Mouse (Mus musculus) neural tube, embryonic 11.5 days (tissue): ENCODE measurements around the gene Aoah. TPM values are rescaled to one million over a fixed set of nuclear protein-coding genes. Genes with fewer than 3 reads are reported as not detected.

Source experiments
- ATAC-seq: fragments of 200-750 bp; cut with Nextera tagmentation; 2 replicates; pipeline ENCODE4 v1.8.0; 2017; ENCODE audit warnings: moderate number of reproducible peaks, mild to moderate bottlenecking, moderate TSS enrichment, moderate library complexity; ENCODE audit not compliant: insufficient read depth, low FRiP score, low TSS enrichment
- DNase-seq: peaks from one replicate; pipeline ENCODE4 v3.0.0-alpha.2; 2015; ENCODE audit warnings: low spot score
- H3K27ac ChIP-seq: fragments of 300-500 bp; sonication (generic); 2 replicates; pipeline ENCODE4 v1.5.1; 2014; ENCODE audit warnings: low read depth, mild to moderate bottlenecking, low read length
- H3K27me3 ChIP-seq: fragments of 300-500 bp; sonication (generic); 2 replicates; pipeline ENCODE4 v1.6.1; 2014; ENCODE audit warnings: mild to moderate bottlenecking, low read length, mixed read lengths; ENCODE audit not compliant: control insufficient read depth, insufficient read depth
- H3K36me3 ChIP-seq: fragments of 300-500 bp; sonication (generic); 2 replicates; pipeline ENCODE4 v1.6.1; 2014; ENCODE audit warnings: mild to moderate bottlenecking, low read length, moderate library complexity, mixed read lengths; ENCODE audit not compliant: control insufficient read depth, insufficient read depth
- H3K4me1 ChIP-seq: fragments of 300-500 bp; sonication (generic); 2 replicates; pipeline ENCODE4 v1.6.1; 2014; ENCODE audit warnings: low read length, mixed read lengths; ENCODE audit not compliant: control insufficient read depth, insufficient read depth
- H3K4me2 ChIP-seq: fragments of 300-500 bp; sonication (generic); 2 replicates; pipeline ENCODE4 v1.6.1; 2014; ENCODE audit warnings: low read depth, mild to moderate bottlenecking, moderate library complexity
- H3K4me3 ChIP-seq: fragments of 300-500 bp; sonication (generic); 2 replicates; pipeline ENCODE4 v1.5.1; 2014; ENCODE audit warnings: low read depth, low read length
- H3K9ac ChIP-seq: fragments of 300-500 bp; sonication (generic); 2 replicates; pipeline ENCODE4 v1.6.1; 2014; ENCODE audit warnings: mild to moderate bottlenecking, low read length
- H3K9me3 ChIP-seq: fragments of 300-500 bp; sonication (generic); 2 replicates; pipeline ENCODE4 v1.6.1; 2016; ENCODE audit warnings: low read length; ENCODE audit not compliant: control insufficient read depth
- WGBS: fragments of 180-500 bp; shearing (Covaris S2); extraction: QIAGEN DNeasy Blood & Tissue Kit; methylation state at CpG from one replicate; pipeline ENCODE4 v1.1.7; 2014; 5-methylcytosine and 5-hydroxymethylcytosine counted together
- polyA plus RNA-seq: library from polyadenylated mRNA; unstranded; fragments of >200 nt; fragmentation: Nextera tagmentation; extraction: Ambion mirVana; gene quantifications from 2 replicates; pipeline ENCODE4 v1.2.1, GENCODE M21; 2014

Aoah gene
- polyA plus RNA-seq, 1 experiment from 2014 or later = 0.12 TPM

DNA sequence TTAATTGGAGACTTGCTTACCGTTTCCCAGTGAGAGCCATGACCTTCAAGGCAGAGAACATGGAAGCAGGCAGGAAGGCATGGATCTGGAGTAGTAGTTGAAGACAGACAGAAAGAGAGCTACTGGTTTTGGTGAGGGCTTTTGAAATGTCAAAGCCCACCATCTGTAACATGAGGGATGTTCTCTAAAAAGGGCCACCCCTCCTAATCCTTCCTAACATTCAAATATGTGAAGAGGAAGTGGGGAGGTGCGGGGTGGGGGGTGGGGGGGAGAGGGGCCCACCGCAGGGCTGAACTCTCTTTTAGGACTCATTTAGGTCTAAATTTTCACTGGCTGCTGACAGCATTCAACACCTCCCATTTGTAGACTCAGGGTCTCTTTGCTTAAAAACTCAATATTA is 5.9 kb downstream of the Aoah start:
- Histone ChIP-seq H3K4me2 (no peak overlapping the region), H3K9ac (no peak overlapping the region), H3K27me3 (no peaks in the 10 kb centered on the region), H3K9me3 (no peaks in the 10 kb centered on the region), H3K36me3 (no peaks in the 10 kb centered on the region), H3K4me1 (no peaks in the 10 kb centered on the region), H3K27ac (no peak overlapping the region), H3K4me3 (no peak overlapping the region)
- DNase-seq (no peak), ATAC-seq (no peak)
- WGBS = 84% methylated on average over 3 of the region's 3 CpGs

DNA sequence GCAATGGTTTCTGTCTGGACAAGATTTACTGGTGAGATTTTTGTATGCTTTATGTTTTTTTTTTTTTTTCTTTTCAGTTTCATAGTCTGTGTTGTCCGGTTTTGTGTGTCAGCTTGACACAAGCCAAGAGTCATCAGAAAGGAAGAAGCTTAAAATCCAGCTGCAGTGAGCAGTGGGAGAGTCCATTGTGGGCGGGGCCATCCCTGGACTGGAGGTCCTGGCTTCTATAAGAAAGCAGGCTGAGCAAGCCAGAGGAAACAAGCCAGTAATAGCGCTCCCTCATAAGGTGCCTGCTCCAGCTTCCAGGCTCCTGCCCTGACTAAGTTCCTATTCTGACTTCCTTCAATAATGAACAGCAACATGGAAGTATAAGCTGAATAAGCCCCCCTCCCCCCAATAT is 6.7 kb downstream of the Aoah start:
- Histone ChIP-seq H3K36me3 (no peaks in the 10 kb centered on the region), H3K27ac (no peak overlapping the region), H3K9me3 (no peaks in the 10 kb centered on the region), H3K4me3 (no peak overlapping the region), H3K27me3 (no peaks in the 10 kb centered on the region), H3K4me1 (no peaks in the 10 kb centered on the region), H3K4me2 (no peak overlapping the region), H3K9ac (no peak overlapping the region)
- no peak for DNase-seq
- no peak for ATAC-seq
- 73% methylated on average over 3 of the region's 3 CpGs for WGBS

DNA sequence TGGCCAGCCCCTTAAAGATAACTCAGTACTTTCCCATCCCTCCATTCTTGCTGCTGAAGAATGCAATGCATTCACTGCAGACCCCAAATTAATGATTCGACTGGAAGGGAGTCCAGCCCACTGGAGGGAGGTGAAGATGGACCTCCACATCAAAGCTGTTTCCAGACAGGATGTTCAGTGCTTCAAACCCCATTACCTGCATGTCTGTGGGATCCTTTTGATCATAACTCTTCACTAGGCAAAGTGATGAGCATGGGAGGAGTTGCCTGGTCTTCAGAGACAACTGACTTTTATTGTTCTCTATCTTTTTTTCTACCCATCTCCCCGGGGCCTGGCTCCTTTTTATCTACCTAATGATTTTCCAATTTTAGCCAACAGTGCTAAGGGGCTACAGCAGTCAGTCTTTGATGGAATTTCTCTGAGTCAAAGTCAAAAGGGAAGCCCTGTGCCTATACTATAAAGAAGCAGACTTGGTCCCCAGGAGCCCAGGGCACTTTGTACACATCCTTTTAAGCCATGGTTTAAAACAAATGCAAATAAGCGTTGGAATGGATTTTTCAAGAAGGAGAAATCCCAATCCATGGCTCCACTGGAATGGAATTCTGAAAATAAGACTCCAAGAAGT is 18.0 kb downstream of the Aoah start:
- Histone ChIP-seq H3K36me3 (no peaks in the 10 kb centered on the region), H3K4me1 (no peaks in the 10 kb centered on the region), H3K4me3 (no peak overlapping the region), H3K9me3 (no peaks in the 10 kb centered on the region), H3K4me2 (no peak overlapping the region), H3K27me3 (no peaks in the 10 kb centered on the region), H3K27ac (no peak overlapping the region), H3K9ac (no peak overlapping the region)
- no peak for ATAC-seq
- no peak for DNase-seq
- WGBS = 66% methylated on average over 3 of the region's 3 CpGs

DNA sequence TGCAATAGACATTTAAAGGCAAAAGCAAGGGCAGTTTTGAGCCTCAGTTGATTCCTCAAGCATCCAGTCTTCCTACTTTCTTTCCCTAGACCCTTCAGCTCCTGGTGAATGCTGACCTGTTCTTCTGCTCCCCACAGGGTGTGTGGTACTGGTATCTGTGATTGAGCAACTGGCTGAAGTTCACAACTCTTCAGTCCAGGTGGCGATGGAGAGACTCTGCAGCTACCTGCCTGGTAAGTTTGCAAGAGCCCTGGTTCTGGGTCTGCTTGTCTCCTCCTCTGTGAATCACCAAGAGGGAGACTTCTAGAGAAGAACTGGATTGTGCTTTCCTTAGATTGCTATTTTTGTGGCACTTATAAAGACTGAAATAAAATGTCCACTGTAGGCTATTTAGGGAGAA is 22.5 kb downstream of the Aoah start:
- no peak overlapping the region for H3K4me2 ChIP-seq
- WGBS = 68% methylated on average over 1 of the region's 1 CpGs
- no peaks in the 10 kb centered on the region for H3K27me3 ChIP-seq
- H3K36me3 ChIP-seq = no peaks in the 10 kb centered on the region
- no peaks in the 10 kb centered on the region for H3K9me3 ChIP-seq
- H3K4me3 ChIP-seq = no peak overlapping the region
- H3K9ac ChIP-seq = no peak overlapping the region
- ATAC-seq = no peak
- no peak overlapping the region for H3K27ac ChIP-seq
- no peak for DNase-seq
- H3K4me1 ChIP-seq = no peaks in the 10 kb centered on the region

DNA sequence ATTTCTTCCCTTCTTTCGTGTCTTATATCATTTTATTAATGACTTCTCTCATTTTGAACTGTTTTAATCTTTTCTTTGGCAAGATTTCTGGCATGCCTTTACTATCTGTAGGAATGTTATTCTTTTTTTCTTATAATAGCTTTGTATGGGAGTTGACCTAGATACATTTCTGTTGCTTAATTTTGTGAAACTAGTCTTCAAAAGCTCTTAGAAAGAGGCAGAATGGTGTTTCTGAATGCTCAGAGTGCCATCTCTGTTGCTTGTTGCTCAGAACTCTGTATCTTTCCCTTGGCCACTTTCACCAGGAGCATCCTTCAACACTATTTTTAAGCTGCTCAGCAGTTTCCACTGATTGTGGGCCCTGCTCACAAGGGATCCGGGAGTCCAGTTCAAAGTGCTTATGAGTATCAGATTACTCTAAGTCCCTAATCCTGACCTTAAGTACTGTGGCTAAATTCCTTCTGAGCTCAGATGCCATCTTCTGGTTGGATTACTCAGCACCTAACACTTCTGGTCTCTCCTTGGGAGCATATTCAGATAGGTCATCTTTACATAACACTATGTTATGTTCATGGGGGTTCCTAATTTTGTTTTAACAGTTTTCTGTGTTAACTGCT is 26.9 kb downstream of the Aoah start:
- Histone ChIP-seq H3K4me1 (no peaks in the 10 kb centered on the region), H3K9me3 (no peaks in the 10 kb centered on the region), H3K27me3 (no peaks in the 10 kb centered on the region), H3K4me2 (no peak overlapping the region), H3K27ac (no peak overlapping the region), H3K36me3 (no peaks in the 10 kb centered on the region), H3K9ac (no peak overlapping the region), H3K4me3 (no peak overlapping the region)
- DNase-seq = no peak
- no peak for ATAC-seq
- WGBS = 74% methylated on average over 2 of the region's 2 CpGs

DNA sequence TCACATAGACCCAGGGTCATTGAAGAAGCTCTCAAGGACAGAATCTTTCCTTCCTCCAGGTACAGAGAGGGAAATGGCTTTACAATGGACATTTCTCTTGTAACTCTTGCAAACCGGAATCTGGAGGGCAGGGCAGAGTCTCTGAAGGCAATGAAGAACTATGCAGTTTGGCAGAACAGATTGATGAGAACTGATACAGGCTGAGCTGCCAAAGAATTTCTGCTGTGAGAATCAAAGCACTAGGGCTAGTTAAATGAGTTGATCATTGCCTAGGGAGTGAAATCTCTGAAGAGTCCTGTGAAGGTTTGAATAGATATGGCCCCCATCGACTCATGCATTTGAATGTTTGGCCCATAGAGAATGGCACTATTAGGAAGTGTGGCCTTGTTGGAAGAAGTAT is 34.8 kb downstream of the Aoah start:
- H3K36me3 ChIP-seq = no peaks in the 10 kb centered on the region
- H3K4me2 ChIP-seq = no peak overlapping the region
- H3K27me3 ChIP-seq = no peaks in the 10 kb centered on the region
- DNase-seq (no peak), ATAC-seq (no peak)
- WGBS = 75% methylated on average over 2 of the region's 2 CpGs
- H3K9me3 ChIP-seq = no peaks in the 10 kb centered on the region
- no peak overlapping the region for H3K9ac ChIP-seq
- H3K4me1 ChIP-seq = no peaks in the 10 kb centered on the region
- H3K27ac ChIP-seq = no peak overlapping the region
- H3K4me3 ChIP-seq = no peak overlapping the region

DNA sequence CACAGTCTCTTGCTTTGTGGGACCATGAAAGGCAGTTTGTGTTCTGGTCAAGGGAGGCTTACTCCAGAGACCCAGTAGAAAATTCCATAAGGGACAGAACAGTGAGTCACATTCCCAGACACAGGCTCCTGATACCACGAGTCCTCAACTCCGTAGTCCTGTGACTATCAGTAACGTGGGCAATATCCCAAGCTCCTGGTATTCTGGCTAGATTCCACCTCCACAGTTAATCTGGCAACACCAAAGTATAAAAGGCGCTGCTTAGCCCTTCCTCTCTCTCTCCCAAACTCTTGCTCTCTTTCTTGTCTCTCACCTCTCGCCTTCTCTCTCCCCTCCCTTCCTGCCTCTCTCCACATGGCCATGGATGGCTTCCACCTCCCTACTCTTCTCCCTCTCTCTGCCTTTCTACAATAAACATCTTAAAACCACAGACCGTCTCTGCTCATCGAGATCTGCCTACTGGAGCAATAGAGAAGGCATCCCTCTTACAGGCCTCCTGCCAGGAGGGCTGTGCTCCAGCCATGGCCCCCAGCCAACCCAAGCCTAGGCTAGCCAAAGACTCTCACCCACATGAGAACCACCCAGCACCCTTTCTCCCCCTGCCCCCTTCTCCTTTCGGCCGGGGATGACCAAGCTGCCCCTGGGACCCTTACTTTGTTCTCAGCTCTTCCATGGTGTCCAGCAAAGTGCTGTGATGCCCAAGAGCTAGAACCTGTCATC is 35.4 kb downstream of the Aoah start:
- Histone ChIP-seq H3K9ac (no peak overlapping the region), H3K36me3 (no peaks in the 10 kb centered on the region), H3K27ac (no peak overlapping the region), H3K9me3 (no peaks in the 10 kb centered on the region), H3K27me3 (no peaks in the 10 kb centered on the region), H3K4me2 (no peak overlapping the region), H3K4me3 (no peak overlapping the region), H3K4me1 (no peaks in the 10 kb centered on the region)
- ATAC-seq (no peak), DNase-seq (no peak)
- WGBS = 89% methylated on average over 9 of the region's 9 CpGs

DNA sequence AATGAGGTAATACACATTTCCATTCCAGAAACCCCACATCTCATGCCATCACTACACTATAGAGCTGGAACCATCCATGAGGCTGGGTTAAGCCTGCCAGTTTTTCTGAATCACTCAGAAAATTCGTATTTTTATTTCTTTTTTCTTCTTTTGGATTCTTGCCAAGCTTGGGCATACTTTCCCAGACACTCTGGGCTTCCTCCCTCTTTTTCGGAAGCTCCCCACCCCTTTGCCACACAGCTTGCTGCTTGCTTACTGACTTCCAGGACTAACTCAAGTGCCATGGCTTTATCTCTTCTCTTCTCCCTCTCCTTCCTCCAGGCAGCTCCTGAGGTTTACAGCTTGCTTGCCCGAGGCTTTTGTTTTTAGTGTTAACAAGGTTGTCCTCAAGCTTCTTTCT is 62.0 kb downstream of the Aoah start:
- no peak overlapping the region for H3K4me2 ChIP-seq
- no peaks in the 10 kb centered on the region for H3K9me3 ChIP-seq
- no peak for DNase-seq
- ATAC-seq = no peak
- H3K4me1 ChIP-seq = no peaks in the 10 kb centered on the region
- H3K9ac ChIP-seq = no peak overlapping the region
- no peaks in the 10 kb centered on the region for H3K27me3 ChIP-seq
- no peak overlapping the region for H3K4me3 ChIP-seq
- H3K36me3 ChIP-seq = no peaks in the 10 kb centered on the region
- no peak overlapping the region for H3K27ac ChIP-seq
- 68% methylated on average over 3 of the region's 3 CpGs for WGBS

DNA sequence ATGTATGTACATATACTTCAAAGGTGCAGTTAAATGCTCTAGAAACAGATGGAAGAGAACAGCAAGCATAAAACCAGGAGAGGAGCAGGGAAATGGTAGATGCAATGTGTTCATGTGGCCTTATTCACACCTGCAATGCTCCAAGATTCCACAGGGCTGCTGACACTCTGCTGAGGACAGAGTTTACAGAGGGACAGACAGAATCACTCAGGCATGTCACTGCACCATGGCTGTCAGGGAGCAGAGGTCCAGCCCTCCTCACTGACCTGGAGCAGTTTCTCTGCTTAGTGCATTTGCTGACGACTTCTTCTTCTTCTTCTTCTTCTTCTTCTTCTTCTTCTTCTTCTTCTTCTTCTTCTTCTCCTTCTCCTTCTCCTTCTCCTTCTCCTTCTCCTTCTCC is 105.5 kb downstream of the Aoah start:
- DNase-seq = no peak
- Histone ChIP-seq H3K4me1 (no peaks in the 10 kb centered on the region), H3K36me3 (no peaks in the 10 kb centered on the region), H3K27ac (no peak overlapping the region), H3K9me3 (no peaks in the 10 kb centered on the region), H3K27me3 (no peaks in the 10 kb centered on the region), H3K9ac (no peak overlapping the region), H3K4me2 (no peak overlapping the region), H3K4me3 (no peak overlapping the region)
- 38% methylated on average over 1 of the region's 1 CpGs for WGBS
- no peak for ATAC-seq
